Mouse (Mus musculus): ENCODE measurements around the gene Hilpda.

GRCm38 (mm10) chr6:29264456-29264781 is 7.9 kb upstream of the Hilpda start:
- TF ChIP-seq TAL1 (IDR thresholded peaks at IDR 0.05; ENCODE audit: low read length) (no peak), GATA1 (IDR thresholded peaks at IDR 0.05; ENCODE audit: low read length) (no peak)
